ENCODE assay signal across 20 mouse cellular contexts in the genomic region with DNA sequence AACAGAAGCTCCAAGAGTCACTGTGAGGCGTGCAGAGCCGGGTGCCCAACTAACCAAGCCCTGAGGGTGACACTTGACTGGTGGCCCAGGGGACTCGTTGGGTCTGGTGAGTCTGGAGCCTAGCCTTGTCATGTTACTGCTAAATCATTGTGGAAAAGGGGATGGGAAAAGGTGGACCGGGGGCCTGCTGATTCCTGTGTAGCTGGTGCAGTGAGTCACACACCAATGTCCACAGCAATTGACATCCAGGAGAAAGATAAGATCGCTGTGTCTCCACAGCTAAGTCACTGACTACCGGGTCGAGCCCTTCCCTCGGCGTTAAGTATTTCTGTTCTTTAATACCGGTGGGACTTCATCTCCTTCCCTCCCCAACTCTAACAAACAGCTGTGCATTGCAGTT.
"Had no signal": no experiment of that assay in that cellular context is flagged by ENCODE, and none has a peak within 500 bp of the region (broad histone marks: within the 10 kb centered on the region; RNA-seq: fewer than 3 reads in every experiment).

No protein-coding gene starts in this region.

- ATAC-seq: liver, postnatal 0 days; lung, postnatal 0 days; midbrain, embryonic 13.5 days; midbrain, embryonic 16.5 days had no signal

- DNase-seq: kidney, adult 2 months; kidney, postnatal 25 days; layer of hippocampus, postnatal 36 days; left cerebral cortex, postnatal 4 days; liver, postnatal 0 days; lung, embryonic 14.5 days; right cerebral cortex, postnatal 4 days; thymus, postnatal 25 days had no signal

- H3K4me1 ChIP-seq: limb, embryonic 12.5 days; limb, embryonic 15.5 days; midbrain, embryonic 13.5 days had no signal

- H3K27me3 ChIP-seq: kidney, embryonic 15.5 days; limb, embryonic 15.5 days; midbrain, embryonic 13.5 days had no signal

- H3K36me3 ChIP-seq: kidney, embryonic 15.5 days; limb, embryonic 12.5 days; limb, embryonic 15.5 days; midbrain, embryonic 10.5 days; midbrain, embryonic 13.5 days had no signal

- H3K4me3 ChIP-seq: kidney, embryonic 15.5 days; limb, embryonic 12.5 days; limb, embryonic 15.5 days; megakaryocyte, embryonic 14.5 days; midbrain, embryonic 10.5 days; midbrain, embryonic 13.5 days had no signal

- H3K4me2 ChIP-seq: kidney, embryonic 15.5 days; limb, embryonic 12.5 days; limb, embryonic 15.5 days; liver, embryonic 11.5 days; lung, embryonic 14.5 days; midbrain, embryonic 13.5 days had no signal

- H3K9ac ChIP-seq: kidney, embryonic 15.5 days; limb, embryonic 12.5 days; limb, embryonic 15.5 days; liver, embryonic 14.5 days; liver, postnatal 0 days; lung, embryonic 14.5 days; midbrain, embryonic 13.5 days had no signal

- H3K27ac ChIP-seq: kidney, embryonic 15.5 days; limb, embryonic 12.5 days; limb, embryonic 15.5 days; liver, embryonic 14.5 days; macrophage; midbrain, embryonic 10.5 days; midbrain, embryonic 13.5 days; stomach, postnatal 0 days had no signal

- H3K9me3 ChIP-seq: kidney, embryonic 15.5 days; limb, embryonic 15.5 days had no signal
